Mouse (Mus musculus) spleen, adult 2 months (tissue): Measurements from ENCODE around the gene Sesn3.

Source experiments
- CTCF ChIP-seq: fragments of 200-500 bp; IDR thresholded peaks from 2 replicates; pipeline ENCODE4 v1.5.1; 2011; ENCODE audit warnings: mild to moderate bottlenecking, inconsistent platforms; ENCODE audit not compliant: insufficient read depth, insufficient read length, insufficient replicate concordance; ENCODE audit errors: extremely low read depth
- POLR2A ChIP-seq: fragments of 200-500 bp; IDR thresholded peaks from 2 replicates; pipeline ENCODE4 v1.6.1; 2011; ENCODE audit warnings: low read depth, low read length, inconsistent platforms

- TF ChIP-seq CTCF (no peak), POLR2A (no peak)
Observed at GRCm38 (mm10) chr9:14268578-14268977, 6.3 kb upstream of the Sesn3 start.
